Mouse (Mus musculus) cerebellum, postnatal 4 days (tissue): ENCODE results near the gene Mgat5.
A peak's percentile ranks its signal among the peaks of the same experiment; 100 is the strongest.

Experiments used
- DNase-seq, 2 experiments: peaks; one replicate each; pipeline ENCODE4 v3.0.0; 2022; ENCODE audit warnings: low spot score in 2 of 2, mixed read lengths in 1 of 2

Gene Mgat5

DNA sequence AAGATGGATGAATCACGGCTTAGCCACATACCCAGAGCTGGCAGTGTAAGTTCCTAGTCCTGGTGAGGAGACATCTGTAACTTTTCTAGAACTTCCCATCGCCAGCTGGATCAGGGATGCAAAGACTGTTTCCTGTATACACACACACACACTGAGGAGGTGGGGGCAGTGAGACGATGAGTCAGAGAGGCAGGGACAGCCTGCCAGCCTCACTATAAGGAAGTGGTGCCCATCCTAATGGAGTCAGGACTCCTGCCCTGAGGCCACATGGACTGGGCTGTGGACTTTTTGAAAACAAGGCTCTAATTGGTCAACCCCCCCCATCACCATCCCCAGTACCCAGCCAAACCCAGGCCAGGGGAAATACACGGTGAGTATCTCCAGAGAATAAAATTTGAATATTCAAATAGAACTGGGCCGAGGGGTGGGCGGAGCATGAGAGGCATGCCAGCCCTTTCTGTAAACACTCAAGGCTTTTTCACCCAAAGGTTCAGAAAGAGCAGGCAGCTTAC lies 220.3 kb downstream of the Mgat5 start:
- no peak for DNase-seq

DNA sequence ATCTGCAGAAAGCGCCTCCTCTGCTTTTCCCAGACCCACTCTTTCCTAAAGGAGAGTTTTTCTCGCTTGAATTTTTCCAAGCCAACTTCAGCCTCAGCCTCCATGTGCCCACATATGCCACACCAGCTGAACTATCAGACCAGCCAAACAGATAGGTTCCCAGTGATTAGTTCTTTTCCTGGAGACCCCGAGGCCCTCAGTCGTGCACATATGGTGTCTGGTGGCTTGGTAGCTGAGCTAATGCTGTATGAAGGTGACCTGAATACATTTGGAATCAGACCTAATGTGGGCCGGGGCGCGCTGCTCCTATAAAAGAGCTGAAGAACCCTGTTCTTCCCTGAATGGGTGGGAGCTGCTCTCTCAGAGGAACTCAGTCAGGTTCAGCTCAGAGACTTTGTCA lies 225.5 kb downstream of the Mgat5 start:
- no peak for DNase-seq

DNA sequence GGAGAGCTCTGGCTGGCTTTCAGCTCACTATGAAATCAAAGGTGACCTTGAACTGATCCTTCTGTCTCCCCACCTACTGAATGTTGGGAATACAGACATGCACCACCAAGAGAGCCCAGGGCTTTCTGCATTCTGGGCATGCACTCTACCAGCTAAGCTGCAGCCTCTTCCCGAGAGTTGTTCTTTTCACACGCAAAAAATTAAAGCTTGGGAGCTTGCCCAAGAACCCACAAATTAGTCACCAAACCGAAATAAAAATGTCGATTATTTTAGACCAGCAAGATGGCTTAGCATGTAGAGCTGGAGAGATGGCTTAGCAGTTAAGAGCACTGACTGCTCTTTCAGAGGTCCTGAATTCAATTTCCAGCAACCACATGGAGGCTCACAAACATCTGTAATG lies 230.0 kb downstream of the Mgat5 start:
- no peak for DNase-seq

DNA sequence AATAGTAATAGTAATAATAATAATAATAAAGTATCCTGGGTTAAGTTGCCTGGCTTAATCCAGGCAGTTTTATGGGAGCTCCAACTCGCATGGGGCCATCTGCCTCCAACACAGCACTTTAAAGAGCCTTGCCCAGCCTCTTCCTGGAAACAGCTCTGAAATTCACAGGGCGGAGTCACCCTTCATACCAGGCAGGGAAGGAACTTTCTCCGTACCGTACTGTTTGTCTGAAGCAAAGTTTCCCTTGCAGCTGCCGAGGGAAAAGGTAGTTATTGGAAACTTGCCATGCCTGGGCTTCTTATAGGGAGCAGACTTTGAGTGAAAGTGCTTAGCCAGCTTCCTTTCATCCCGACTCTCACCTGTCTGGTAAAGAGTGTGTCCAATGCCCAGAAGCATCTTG lies 232.3 kb downstream of the Mgat5 start:
- DNase-seq: no peak

DNA sequence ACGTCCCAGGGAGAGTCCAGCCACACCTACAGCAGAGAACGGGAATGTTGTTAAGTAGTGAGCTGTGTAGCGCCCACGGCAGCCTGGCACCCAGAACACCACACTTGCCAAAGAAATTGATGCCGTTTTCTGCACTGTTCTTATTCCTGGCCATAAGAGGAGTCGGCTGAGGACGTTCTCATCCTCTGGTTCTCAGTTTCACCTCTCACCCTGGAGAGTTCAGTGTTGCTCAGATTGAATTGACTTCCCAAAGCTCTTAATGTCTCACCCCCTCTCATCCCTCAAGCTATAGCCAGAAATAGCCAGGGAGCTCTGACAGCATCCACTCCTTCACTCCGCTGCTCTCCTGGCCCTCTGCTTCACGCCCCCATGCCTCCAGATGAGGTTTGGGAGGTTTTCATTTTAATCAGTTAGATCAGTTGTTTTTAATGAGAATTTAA lies 234.7 kb downstream of the Mgat5 start:
- no peak for DNase-seq

DNA sequence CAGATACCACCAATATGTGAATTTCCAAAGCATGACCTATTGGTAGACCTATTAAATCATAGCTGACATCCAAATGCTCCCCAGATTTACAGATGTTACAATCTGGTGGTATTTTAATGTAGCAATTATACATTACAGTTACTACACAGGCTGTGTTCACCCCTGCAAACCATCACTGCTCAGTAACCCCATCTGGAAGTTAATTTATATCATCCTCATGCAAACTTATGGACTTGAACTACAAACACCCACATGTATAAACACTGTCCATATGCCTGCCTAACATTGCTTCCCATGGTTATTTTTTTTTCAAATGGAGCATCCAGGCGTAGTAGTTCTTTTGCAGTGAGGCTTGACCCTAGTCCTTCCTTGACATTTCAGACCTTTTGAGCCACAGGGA lies 236.2 kb downstream of the Mgat5 start:
- DNase-seq: no peak

DNA sequence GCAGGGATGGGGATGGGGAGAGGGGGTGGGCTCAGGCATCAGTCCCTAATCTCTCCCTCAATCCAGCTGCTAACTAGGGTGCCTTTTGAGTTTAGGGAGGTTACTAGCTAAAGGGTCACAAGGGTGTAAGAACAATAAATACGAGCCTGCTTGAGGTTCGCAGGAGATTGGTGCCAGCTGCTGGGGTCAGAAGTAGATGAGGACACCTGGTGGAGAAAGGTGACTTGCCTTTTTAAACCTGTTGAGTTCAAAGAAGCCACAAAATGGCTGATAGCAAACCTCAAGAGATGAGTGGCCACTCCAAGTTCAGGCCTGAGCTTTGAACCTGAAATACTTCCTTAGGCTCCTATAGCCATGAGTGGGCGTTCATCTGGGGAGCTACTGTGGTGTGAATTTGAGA lies 236.9 kb downstream of the Mgat5 start:
- no peak for DNase-seq

DNA sequence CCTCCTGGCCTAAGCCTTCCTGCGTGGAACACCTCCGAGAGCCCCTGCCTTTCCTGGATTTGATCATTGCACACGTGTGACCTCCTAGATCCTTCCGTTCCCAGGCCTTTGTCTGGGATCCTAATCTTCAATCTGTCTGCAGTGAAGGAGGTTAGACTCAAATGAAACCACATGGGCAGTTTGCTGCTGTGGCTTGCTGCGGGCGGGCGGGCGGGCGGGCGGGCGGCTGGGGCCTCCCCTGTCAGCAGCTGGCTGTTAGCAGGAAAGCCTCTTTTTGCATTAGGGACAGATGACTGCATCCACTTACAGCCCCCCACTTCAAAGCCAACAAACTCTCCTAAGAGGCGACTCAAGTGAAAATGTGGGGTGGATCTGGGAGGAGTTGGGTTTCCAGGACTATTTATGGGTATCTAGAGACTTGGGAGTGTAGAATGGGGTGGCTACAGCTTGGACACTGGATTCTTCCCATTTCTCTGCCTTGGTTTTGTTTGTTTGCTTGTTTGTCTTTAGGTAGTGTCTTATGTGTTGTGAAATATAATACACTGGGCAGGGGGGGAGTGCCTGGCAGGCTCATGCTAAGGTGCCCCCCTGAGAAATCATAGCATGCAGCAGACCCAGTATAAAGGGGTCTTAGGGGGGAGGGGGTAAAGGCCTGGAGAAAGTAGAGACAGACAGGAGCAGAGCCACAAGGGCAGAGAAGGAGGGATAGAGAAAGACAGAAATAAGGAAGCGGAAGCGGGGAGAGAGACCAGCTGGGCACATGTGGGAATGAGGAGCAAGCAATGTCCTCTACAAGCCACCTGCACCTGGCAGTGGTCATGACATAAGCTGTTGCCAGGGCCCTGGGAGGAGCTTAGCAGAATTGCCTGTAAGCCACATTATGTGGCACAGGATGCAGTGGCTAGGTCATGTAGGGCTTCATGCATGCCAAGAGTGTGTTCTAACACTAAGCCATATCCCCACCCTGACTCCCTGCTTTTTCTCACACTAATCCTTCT lies 238.4 kb downstream of the Mgat5 start:
- no peak for DNase-seq

DNA sequence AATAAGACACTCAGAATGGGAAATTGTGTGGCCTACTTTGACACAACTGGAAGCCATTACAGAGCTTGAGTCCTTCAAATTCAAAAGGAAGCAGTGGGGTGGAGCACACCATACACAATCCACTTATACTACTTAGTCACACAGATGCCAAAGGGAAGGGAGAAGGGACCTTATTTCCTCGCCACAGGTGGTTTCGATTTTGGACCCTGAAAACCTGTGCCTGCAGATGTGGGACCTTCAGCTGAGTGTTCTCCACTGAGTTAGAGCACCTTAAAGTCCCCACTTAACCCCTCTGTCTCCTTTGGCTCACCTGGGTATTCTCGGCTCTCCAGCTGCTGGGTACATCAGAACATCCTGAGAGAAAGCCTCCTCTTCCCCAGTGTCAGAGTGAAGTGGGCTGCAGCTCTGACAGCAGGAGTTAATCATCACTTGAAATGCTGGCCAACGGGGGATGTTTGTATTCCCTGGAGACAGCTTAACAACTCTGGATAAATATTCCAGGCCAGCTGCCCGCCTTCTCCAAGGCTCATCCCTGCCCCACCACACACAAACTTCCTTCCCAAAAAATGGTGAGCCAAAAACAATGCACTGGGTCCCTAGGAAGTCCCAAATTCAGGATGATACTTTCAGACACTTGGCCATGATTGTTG lies 240.1 kb downstream of the Mgat5 start:
- DNase-seq: no peak

DNA sequence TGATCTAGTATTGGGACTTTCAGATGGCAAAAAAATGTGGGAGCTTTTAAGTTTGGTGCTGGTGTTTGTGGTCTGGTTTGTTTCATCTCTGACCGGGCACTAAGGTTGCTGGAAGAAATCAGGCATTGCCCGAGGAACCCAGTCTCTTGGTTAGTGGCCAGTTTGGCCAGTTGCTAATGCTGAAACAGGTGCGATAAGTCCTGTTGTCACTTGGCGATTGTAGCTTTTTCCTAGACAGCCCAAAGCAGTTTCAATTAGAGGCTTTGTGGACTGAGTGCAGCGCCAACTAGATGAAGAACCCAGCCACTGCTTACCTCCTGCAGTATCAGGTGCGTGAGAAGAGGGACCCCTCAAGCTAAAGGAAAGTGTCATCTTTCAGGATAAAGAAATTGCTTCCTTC lies 248.6 kb downstream of the Mgat5 start:
- no peak for DNase-seq

DNA sequence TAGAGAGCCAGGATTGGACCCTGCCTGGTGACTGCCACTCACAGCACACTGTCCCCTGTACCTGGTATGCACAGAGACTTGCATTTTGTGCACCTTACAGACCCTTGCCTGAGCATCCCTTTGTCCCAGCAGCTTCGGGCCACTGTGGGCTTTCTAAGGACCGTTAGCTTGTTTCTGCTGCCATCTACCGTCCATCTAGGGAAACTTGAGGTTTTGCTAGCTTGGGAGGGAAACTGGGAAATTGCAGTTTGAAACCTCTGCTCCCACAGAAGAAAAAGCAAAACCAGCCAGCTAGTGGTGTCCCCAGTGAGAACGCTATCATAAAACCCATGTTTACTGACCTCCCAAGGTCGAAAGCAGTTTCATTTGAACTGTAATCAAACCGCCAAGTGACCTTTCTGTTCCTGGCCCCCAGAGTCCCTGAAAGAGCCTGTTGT lies 254.2 kb downstream of the Mgat5 start:
- peak in 1 of 2 experiments; percentile 66 for DNase-seq

DNA sequence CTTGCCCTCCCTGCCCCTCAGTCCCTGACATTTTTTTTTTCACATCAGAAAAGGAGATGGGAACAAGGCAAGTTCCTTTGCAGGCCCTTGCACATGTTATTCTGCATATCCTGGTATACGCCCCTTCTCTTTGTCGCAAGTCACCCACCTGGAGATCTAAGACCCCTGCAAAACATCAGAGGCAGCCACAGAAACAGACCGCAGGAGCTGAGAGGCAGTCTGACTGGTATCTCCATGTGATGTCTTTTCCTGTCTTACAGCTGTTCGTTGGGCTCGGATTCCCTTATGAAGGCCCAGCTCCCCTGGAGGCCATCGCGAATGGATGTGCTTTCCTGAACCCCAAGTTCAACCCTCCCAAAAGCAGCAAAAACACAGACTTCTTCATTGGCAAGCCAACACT lies 254.8 kb downstream of the Mgat5 start:
- no peak for DNase-seq

DNA sequence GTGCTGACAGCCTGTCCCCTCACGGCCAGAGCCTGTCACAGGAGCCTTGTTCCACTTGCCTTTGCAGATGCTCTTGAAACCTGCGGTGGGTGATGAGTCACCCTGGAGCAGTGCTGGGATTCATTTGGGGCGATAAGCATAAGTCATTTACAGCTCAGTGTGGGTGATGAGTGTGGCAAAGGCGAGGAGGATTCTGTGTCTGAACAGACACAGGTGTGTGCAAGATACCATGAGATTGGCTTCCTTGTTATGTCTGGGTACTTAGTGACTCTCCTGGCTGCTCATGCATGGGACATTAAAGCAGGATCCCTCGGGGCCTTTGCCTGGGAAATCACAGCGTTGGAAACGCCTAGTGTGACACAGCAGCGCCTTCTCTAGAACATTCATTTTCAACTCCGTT lies 256.2 kb downstream of the Mgat5 start:
- DNase-seq: no peak

DNA sequence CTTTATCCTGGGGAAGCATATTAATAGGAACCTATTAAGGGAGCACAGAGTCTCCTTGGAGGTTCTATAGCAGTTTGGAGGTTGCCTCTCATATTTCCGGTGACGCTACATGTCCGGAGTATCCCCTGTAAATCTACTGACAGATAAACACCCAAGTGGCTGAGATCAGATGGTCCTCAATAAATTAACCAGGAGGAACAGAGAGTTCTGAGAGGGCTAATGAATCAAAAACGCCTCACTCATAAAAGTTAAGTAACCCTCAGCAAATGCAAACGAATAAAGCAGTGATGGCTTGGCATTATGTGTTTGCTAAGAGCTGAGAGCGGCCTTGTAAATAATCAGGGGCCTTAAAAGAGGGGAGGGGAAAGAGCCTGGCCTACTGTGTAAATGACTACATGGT lies 259.2 kb downstream of the Mgat5 start:
- no peak for DNase-seq

DNA sequence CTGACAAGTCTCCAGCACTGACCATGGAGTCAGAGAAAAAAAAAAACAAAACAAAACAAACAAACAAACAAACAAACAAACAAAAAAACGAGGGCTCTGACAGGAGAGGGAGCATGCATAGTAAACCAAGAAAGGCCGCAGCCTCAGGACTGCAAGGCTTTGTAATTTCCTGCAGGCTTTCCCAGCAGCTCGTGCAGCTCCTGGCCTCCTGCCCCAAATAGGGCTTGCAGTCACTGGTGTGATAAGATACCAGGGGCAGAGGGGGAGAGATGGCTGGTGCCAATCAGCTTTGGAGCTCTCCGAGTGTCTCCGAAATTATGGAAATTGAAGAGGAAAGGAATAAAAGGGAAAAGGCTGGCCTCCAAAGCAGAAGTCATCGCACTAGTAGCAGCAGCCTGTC lies 260.5 kb downstream of the Mgat5 start:
- no peak for DNase-seq

DNA sequence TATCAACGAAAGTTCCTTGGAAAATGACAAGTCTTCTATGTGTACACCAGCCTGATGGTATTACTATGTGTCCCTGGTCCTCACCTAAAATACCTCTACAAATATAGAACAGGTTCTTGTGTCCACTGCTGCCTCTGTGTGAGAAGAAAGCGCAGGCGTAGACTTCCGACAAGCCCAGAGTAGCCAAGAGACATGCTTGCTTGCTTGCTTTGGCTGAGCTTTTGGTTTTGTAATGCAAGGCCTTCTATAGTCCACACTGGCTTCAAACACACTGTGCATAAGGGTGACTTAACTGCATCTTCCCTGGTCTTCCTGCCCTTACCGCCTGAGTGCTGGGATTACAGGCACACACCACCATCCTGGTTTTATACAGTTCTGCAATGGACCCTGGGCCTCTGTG lies 262.4 kb downstream of the Mgat5 start:
- no peak for DNase-seq

DNA sequence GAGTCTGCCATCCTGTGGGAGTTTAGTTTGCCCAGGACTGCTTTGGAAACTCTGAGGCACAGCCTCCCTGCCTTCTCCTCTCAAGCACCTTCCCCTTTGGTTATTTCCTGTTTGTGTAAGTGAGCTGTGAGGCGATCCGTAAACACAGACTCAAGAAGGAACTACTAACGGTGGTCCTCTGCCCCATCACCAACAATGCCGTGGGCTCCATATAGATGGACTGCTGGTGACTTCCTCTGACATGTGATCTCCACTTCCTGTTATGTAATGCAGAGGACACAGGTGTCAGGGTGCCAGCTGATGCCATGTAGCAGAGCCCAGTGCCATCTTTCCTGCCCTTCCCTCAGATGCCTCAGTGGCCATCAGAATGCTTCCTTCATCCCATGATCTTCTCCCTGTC lies 265.4 kb downstream of the Mgat5 start:
- DNase-seq: no peak

DNA sequence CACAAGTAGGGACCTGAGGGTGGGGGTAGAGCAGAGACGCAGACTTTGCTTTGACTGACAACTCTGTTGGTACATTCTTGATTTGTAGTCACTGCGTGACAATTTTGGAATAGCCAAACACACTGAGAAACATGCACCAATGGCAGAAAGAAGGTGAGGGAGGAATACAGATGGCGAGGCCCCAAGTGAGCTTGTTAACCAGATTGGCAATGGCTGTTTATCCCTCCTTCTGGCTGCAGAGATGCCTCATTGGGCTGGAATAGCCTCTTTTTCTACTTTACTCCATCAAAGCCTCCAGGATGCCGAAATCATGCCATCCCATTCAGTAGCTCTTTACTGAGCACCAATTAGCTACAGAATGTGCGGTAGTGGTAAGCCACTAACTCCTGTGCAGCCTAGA lies 270.9 kb downstream of the Mgat5 start:
- DNase-seq: no peak

DNA sequence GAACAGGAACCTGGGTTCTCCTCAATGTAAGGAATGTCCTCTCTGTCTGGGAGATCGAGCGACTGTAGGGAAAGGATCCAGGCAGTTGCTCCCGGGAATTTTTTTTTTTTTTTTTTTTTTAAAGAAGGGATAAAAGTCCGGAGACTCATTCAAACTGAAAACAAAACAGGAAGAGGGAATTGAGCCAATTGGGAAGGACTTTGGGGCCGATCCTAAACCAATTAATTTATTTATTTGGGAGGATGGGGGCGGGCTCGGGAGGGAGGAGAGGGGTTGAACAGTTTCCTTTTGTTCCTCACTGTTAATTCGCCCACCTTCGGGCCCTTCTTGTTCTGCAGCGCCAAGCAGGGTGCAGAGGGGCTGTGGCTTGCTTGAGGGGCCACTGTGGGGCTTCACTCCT lies 278.1 kb downstream of the Mgat5 start:
- no peak for DNase-seq

DNA sequence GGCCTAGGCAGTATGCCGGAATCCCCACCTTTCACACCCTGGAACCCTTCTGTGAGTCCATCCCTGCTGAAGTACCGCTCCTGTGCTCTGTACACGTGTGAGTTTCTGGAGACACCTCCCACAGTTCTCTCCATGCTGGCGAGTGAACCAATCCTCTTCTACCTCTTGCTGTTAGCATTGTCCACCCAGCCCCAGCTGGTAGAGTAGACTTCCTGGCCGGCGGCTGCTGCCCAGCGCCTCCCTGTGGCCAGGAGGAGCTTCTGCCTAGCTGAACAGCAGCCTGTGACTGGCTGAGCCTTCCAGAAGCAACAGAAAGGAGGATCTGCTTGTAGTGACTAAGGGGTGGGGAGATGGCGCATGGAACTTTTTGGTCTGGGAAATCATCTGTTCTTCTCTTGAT lies 279.4 kb downstream of the Mgat5 start:
- no peak for DNase-seq

DNA sequence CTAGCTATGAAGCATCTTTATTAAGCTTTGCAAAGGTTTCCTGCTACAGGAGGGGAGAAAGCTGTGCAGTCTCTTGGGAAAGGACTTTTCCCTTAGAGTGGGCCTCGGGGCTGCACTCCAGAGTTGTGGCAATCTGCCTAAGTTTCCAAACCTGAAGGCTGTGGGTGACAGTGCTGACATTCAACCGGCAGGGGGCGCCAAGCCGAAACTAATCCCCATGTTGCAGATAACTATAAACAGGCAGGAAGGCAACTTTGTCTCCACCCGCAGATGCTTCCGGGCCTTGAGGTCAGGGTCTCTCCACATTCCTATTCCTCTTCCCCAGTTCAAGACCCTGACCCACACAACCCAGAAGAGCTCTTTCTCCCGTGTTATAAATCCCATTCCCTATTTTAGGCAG lies 280.0 kb downstream of the Mgat5 start:
- DNase-seq: peak; percentile 47 to 54

DNA sequence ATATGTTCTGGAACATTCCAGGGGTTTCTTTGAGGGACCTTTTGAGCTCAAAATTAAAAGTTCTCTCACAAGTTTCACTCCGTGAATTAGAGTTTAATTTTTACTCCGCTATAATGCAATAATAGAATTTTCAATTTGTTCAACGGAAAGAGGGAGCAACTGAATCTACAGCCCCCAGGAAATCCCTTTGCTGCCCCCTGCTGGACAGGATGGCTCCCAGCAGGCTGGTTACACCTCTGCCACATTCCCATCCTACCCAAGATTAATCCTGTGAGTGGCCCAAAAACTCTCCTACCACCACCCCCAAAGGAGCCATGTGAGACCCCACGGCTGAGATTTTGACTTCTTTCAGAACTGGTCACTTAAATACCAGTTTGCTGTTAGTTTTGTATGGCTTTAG lies 282.3 kb downstream of the Mgat5 start:
- DNase-seq: peak in 1 of 2 experiments; percentile 40
